Mouse (Mus musculus): ENCODE measurements around the gene Itga6.
"Not testable (repeated sequence)": the region's sequence is repeated elsewhere in the genome, so short reads cannot be mapped to it uniquely, and the experiment has no call there.

Itga6 gene

DNA sequence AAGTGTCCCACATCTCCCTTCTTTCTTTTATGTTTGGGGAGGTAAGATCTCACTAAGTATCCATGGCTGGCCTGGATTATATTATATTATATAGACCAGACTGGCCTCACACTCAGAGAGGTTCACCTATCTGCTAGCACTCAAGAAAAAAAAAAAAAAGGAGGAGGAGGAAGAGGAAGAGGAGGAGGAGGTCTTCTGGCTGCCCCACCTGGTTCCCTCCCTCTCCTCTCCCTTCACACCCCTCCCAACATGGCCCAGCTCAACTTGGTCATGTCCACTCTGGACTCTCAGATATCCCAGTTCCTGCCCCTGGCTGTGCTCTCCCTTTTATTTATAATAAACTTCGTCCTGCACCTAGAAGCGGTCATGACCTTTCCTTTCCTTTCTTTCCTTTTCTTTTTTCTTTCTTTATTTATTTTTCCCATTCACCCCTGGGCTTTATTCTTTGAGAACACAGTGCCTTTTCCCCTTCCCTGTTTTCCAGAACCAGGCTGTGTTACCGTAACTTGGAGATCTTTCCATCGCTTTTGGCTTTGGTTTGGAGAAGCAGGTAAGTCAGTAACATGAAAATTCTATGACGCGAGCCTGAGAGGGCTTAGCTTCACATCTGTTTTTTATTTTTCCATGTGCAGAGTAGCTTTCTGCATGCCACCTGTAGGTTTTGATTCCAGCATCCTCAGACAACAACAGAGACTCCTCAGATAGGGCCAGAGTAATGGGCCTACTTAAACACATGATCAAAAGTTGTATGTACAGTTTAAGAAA is at the start of gene Itga6:
TSS of gene Itga6 (plus strand) at position 7 of the 765 bp plus-strand sequence.
- DNase-seq (ENCODE audit: low spot score in 2 of 2), result no peak

DNA sequence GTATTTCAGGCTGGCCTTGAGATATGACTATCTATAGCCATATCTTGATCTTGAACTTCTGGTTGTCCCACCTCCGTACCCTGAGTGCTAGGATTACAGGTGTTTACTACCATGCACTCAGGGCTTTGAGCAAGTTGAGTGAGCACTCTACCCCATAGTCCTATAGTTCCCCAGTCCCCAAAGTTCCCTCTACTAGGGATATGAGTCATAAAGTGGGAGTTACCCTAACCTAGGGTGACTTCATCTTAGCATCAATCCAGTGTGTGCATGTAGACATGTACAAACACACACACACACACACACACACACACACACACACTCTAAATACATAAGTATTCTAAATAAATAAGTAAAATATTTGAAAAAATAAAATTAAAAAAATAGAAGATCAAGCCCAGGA is 48.6 kb upstream of the Itga6 start:
- DNase-seq (ENCODE audit: low spot score in 2 of 2), result no peak

DNA sequence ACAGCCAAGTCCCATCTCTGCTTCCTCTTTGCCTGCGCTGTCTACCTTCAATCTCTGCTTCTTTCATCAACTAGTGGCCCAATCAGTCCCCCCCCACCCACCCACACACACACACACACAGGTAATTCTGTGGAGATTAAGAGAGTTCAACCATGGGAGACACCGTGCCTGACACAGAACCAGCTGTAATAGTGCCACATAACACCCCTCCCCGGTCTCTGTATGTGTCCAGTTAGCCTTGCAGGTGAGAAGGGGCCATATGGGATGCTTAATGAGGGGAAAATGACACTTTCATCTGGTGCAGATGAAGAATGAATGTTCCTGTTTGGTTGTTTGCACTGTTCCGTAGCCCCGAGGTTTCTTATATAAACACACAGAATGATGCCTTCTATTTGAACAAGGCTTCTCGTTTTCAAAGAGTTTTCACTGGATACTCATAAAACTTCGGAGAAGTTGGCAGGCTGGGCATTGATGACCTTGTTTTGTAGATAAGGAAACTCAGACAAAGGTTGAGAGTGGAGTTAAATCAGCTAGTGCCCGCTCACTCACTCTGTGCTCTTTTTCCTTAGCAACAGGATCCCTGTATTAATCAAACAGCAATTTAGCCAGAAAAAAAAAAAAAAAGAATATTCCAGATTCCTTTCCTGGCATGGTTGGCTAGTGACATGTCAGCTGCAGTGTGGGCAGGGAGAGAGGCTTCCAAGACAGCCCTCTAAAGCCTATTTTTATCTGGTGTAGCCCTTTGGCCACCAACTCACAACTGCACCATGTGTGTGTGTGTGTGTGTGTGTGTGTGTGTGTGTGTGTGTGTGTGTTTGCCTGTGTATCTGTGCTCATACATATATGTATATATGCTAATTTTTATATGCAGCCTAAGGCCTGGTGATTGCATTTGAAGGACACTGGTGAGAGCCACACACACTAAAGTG is 47.7 kb upstream of the Itga6 start:
- no peak for DNase-seq (ENCODE audit: low spot score in 2 of 2)

DNA sequence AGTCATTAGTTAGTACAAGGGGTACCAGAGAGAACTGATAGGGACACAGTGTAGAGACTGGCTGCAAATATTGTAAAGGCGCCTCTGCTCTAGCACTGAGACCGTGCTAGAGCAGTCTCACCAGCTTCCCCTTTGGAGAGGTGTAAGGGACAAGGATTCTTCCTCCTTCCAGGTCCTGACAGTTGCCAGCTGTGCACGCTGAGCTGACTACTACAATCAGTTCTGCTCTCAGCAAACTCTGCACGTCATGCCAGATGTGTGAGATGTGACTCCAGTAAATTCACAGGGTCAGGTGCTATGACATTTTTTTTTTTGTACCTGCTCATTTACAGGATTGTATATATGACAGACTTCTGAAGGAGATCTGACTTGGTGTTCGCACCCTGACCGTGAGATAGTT is 47.0 kb upstream of the Itga6 start:
- no peak for DNase-seq (ENCODE audit: low spot score in 2 of 2)

DNA sequence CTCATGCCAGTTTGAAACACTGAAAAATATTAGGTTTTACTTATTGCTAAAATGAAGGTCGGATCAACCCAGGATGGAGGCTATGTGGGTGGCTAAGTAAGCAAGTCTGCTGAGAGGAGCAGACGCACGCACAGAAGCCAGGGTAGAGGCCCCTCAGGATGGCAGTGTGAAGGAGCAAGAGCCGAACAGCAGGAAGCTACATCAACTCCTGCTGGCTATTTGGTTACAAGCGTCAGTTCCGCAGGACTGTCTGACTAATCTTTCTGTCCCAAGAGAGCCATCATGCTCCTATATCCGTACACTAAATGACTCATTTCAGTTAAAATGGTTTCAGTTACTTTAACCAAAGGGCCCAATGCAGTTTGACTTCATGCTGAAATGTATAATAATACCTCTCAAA is 46.5 kb upstream of the Itga6 start:
- no peak for DNase-seq (ENCODE audit: low spot score in 2 of 2)

DNA sequence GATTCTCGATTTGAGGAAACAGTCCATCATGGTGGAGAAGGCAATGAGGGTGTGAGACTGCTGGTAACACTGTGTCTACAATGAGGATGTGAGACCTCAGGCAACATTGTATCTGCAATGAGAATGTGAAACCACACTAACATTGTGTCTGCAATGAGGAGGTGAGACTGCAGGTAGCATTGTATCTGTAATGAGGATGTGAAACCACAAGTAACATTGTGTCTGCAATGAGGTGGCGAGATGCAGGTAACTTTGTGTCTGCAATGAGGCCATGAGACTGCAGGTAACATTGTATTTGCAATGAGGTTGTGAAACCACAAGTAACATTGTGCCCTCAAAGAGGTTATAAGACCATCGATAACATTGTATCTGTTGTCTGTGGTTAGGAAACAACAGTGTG is 44.1 kb upstream of the Itga6 start:
- no peak for DNase-seq (ENCODE audit: low spot score in 2 of 2)

DNA sequence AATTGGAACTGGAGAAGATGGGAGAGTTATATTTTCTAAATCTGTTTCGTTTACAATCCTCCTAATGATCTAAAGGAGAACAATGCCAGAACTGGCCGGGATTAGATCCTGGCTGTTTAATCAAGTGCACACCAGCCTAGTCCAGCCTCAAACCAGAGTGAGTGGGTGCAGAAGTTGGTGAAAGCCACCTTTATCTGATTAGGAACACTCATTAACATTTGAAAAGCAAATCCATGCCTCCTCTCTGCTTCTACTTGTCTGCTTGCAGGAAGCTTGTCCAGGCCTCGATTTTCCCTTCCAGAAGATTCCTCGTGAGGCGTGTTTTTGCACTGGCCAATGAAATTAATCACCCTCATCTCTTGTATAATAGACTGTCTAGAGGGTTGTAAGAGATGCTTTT is 41.1 kb upstream of the Itga6 start:
- no peak for DNase-seq (ENCODE audit: low spot score in 2 of 2)

DNA sequence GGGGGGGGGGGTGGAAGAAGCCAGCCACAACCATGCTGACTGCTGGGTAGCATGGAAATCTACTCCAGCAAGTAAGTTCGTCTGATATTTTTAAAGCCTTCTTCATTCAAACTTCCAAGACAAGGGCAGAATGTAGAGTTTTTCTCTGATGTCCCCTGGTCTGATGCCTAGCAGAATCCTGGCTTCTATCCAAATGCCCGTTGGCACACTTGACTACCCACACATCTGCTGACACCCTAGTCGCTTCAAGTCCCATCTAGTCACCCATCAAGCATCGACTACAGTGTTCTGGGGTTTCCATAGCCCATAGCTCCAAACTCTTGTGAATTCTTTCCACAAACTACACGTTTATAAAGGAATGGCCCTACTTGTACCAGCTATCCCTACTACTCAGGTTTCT is 36.5 kb upstream of the Itga6 start:
- DNase-seq (ENCODE audit: low spot score in 2 of 2), result no peak

DNA sequence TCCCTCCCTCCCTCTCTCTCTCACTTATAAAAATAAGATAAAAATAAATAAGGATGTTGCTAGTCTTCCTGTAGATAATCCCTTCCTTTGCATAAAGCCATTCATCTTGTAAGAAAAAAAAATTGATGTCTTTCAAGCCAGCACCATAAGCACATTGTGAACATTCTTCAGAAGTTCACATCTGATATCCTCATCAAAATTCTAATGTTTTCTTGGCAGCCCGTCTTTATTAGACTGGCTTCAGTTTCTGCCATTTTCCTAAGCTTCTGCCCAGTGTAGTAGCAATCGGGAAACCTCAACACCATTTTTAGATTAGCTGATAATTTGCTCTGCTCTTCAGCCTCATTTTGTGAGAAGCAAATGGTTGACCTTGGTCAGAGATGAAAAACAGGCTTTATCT is 33.8 kb upstream of the Itga6 start:
- no peak for DNase-seq (ENCODE audit: low spot score in 2 of 2)

DNA sequence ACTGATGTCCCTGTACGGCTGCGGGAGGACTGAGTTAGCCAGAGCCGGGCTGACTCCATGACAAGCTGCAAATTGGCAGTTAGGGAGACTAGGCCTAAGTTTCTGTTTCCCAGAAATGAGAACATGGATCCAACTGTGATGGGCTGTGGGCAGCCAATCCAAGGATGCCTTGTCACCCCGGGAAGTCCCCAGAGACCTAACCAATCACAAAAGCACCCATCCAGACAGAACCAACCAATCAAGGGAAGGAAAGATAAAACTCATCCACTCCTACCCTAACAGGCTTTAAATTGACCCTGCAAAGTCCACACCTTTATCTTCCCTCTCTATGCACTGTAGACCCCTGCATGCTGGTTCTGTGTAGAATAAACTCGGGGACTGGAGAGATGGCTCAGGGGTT is 31.0 kb upstream of the Itga6 start:
- DNase-seq (ENCODE audit: low spot score in 2 of 2), result no peak

DNA sequence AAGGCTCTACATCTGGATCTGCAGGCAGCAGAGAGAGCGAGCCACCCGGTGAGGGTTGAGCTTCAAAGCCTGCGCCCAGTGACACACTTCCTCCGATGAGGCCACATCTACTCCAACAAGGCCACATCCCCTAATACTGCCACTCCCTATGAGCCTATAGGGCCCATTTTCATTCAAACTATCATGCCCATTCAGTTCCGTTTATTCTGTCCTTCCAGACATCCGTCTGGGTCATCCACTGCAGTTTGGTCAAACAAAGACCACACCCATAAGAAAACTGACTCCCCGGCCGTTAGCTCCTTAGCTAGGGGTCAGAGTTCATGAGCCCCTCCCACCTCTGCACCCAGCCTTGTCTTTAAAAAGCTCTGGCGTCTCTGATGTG is 26.4 kb upstream of the Itga6 start:
- DNase-seq (ENCODE audit: low spot score in 2 of 2), result no peak

DNA sequence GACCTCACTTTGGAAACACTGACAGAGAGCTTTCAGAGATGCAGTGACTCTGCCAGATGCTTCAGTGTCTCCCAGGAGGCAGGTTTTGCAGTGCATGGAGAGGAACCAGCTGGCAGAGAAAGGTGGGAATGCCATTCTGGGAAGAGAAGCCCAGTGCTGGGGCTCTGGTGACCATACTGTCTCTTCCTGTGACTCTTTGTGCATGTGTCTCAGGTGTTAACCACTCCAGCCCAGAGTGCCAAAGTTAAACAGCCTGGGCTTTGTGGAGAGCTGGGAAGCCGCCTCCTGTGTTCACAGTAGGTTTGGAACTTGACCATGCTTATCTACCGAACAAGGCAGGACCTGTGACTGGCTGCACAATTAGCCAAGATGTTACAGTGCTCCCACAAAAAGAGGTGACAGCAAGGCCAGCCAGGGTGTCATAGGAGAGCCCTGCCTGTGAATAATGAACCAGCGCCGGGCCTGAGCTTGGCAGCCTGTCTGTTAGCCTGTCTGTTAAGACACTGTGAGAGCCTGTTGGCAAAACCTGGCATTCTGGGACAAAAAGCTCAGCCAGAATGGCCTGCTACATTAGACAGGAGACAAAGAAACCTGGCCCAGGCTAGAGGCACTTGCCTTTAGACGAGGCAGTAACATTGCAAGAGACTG is 25.9 kb upstream of the Itga6 start:
- DNase-seq (ENCODE audit: low spot score in 2 of 2), result no peak

DNA sequence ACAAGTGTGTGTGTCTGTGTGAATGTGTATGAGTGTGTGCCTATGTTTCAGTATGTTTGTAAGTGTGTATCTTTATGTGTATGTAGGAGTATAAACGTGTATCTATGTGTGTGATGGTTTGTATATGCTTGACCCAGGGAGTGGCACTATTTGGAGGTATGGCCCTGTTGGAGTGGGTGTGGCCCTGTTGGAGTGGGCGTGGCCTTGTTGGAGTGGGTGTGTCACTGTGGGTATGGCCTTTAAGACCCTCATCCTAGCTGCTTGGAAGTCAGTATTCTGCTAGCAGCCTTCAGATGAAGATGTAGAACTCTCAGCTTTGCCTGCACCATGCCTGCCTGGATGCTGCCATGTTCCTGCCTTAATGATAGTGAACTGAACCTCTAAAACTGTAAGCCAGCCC is 24.9 kb upstream of the Itga6 start:
- not testable (repeated sequence) for DNase-seq (ENCODE audit: low spot score in 2 of 2)

DNA sequence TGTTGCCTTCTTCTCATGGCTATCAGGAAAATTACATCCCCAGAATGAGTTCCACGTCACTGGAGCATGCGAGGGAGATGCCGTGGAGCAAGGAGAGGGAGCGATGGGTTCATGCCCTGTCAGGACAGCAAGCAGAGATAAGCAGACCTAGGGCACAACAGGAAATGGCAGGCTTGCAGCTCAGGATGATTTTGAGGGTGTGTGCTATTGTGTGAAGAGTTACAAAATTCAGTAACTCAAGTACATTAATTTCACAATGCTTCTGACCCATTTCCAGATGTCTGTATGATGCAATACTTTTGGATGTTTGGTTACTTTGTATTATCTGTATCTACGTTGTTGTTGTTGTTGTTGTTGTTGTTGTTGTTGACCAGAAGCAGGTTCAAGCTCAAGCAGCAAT is 22.5 kb upstream of the Itga6 start:
- no peak for DNase-seq (ENCODE audit: low spot score in 2 of 2)

DNA sequence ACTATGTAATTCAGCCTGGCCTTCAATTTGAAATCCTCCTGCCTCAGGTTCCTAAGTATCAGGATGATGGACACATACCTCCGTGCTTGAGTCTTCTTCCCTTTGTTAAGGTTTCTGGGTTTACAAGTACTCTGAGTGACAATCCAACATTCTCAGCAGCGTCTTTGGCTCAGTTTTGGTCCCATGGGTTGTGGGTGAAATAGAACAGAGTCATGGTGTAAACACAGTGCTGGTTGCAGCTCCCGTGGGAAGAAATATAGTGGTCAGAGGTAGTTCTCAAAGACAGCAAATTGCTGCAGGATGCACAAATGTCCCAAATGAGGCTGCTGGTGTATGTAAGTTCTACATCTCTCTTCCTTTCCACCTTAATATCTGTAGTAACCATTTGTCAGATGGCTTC is 21.8 kb upstream of the Itga6 start:
- DNase-seq (ENCODE audit: low spot score in 2 of 2), result no peak

DNA sequence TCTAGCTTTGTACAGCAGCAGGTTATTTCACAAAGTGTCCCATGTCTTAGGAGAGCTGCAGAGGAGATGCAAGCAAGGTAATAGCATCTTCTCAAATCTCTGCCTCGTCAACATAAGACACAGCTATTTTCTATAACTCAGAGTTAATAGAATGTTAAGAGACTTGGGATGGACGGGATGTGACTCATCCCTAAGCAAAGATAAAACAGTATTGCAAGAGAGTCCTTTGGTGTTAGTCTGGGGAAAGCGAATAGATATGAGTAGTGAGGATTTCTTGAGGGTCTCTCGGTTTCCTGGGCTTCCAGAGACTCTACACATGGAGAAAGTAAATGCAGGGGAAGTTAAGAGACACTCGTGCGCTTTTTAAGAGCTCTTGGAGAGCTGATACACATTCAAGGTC is 21.4 kb upstream of the Itga6 start:
- DNase-seq (ENCODE audit: low spot score in 2 of 2), result no peak

DNA sequence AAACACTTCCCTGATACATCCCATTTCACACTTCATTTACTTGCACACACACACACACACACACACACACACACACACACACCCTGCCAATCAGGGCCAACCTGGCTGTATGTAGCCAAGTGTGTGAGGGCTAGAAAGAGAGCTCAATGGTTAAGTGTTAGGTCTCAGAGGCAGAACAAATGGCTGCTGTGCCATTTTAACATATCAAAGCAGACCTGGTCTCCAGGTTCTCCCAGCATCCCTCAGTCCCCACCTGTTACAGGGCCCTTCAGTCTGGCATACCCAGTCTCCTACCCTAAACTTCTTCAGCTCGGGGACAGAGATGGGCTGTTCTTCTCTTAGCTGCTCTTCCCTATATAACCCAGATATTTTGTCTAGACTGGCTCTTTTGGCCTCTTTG is 20.0 kb upstream of the Itga6 start:
- no peak for DNase-seq (ENCODE audit: low spot score in 2 of 2)

DNA sequence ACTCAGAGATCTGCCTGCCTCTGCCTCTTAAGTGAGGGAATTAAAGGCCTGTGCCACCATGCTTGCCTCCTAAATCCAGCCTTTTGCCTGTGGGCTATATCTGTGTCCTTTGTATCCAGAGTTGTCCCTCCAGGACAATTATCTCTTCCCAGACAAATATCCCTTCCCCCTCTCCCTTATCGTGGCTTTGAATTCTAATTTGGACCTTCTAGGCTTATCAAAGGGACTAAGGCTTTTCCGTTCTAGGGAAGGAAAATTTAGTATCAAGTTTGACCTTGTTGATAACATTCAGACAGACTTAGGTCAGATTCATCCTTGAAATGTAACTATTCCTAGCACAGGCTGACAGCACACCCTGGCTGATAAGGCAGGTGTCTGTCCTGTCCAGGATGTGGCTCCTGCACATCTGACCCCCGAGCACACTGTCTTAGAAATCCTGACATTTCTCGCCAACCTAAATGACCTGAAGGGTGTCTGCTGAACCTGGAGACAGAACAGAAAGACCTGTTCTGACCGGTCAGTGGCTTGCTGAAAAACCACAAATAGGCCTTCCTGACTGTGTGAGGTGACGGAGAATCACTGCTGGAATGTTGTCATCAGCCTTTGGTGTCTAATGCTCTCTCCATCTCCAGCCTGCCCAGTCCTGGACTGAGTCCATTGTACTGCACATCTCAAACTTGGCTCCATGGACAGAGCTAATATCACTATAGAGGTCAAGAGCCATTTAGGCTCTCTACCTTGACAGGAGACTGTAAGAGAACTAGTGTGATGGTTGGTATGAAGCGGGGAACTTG is 18.3 kb upstream of the Itga6 start:
- no peak for DNase-seq (ENCODE audit: low spot score in 2 of 2)

DNA sequence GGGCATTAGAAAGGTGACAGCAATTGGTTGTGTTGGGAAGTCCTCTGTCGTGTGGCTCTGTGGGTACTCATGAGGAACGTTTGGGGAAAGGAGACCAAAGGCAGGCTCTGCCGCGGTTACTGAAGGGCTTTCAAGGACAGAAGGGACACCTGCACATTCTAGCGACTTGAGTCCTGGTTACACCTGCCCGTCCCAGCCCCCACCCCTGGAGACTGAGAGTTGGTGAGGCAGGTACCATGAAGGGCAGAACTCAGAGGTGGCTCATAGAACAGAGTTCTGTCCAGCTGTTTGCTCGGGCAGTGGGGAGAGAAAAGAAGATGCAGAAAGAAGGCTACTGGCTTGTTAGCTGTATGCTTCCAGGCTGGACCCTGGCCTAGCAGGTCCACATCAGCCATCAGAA is 17.1 kb upstream of the Itga6 start:
- DNase-seq (ENCODE audit: low spot score in 2 of 2), result no peak

DNA sequence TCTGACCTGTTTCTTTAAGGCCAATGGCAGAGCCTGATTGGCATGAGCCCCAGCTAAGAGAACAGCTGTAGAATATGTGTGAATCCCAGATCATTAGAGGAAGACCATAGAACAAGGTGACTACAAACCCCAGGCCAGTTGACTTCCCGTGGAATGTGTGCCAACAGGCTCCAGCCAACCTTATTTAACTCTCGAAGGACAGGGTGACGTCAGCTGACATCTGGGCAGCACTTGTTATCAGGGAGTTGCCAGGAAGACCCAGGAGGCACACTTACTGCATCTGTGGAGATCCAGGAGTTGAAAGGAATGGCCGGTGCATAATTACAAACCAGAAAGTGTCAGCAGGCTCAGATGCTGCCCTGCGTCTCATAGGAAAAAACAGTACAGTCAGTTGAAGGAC is 16.6 kb upstream of the Itga6 start:
- DNase-seq (ENCODE audit: low spot score in 2 of 2), result no peak

DNA sequence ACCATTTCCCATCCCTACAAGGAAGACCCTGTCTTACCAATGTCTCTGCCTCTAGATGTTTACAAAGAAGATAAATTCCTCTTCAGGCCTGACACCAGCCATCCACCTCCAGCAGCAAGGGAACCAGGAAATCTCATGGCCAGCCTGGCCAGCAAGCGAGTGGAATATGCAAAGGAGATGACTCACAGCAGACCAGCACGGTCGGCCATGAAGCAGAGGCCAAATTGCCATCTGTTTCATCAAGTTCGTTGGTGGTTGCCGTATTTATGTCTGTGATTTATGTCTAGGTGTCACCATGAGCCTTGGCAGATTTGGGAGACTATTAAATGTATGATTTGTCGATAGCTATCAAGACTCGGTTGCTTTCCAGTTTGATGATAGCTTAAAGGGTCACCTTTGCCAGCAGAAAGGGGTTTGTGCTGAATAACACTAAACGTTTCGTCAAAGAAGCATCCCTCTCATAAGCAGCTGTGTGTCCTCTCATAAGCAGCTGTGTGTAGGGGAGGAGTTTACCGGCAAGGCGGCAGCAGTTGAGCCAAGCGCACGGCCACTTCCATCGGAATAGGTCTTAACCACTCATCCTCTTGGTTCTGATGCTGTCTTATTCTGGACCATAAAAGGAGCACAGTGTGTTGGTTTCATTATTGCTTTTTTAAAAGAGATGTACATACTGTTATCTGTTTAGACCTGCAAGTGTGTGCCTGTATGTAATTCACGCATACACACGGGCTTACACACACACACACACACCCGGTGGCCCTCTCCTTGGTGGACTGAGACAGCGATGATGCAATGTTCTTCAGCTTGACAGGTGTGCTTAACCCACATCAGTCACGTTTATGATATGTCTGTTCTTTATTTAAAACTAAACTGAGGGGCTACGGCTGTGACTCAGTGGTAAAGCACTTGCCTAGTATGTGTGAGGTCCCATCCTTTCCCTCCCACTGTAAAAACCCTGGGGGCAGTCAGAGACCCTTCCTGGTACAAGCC is 14.5 kb upstream of the Itga6 start:
- no peak for DNase-seq (ENCODE audit: low spot score in 2 of 2)
